Mouse (Mus musculus) ES-E14 (cell line): ENCODE results near the gene Cry2. TPM values are rescaled to one million over a fixed set of nuclear protein-coding genes. Genes with fewer than 3 reads are reported as not detected.

Experiments
- DNase-seq: peaks from one replicate; pipeline ENCODE4 v3.0.0-alpha.2; 2013; ENCODE audit warnings: low read depth, low spot score
- H3K27ac ChIP-seq: 2 replicates; pipeline ENCODE4 v1.5.1; 2012; ENCODE audit warnings: low read depth, mild to moderate bottlenecking, low read length, moderate library complexity, mixed read lengths; ENCODE audit not compliant: poor library complexity, insufficient read depth, severe bottlenecking
- H3K36me3 ChIP-seq: 2 replicates; pipeline ENCODE4 v1.6.1; 2012; ENCODE audit warnings: mild to moderate bottlenecking, low read length, moderate library complexity, mixed read lengths; ENCODE audit not compliant: control insufficient read depth, poor library complexity, insufficient read depth, severe bottlenecking
- H3K4me1 ChIP-seq, 2 experiments: fragments of 150-350 bp in 1 of 2; sonication (generic) in 1 of 2; 2 replicates each; pipeline ENCODE4 v1.6.1; 2012; ENCODE audit warnings: low read length in 2 of 2, mild to moderate bottlenecking in 1 of 2, mixed read lengths in 1 of 2; ENCODE audit not compliant: control insufficient read depth in 2 of 2, insufficient read depth in 2 of 2, poor library complexity in 1 of 2
- H3K4me3 ChIP-seq, 2 experiments: fragments of 150-350 bp in 1 of 2; sonication (generic) in 1 of 2; 2 replicates each; pipeline ENCODE4 v1.5.1; 2012; ENCODE audit warnings: low read length in 2 of 2, low read depth in 1 of 2, mild to moderate bottlenecking in 1 of 2, mixed read lengths in 1 of 2; ENCODE audit not compliant: insufficient read depth in 1 of 2, poor library complexity in 1 of 2, severe bottlenecking in 1 of 2
- H3K9ac ChIP-seq: 2 replicates; pipeline ENCODE4 v1.6.1; 2012; ENCODE audit warnings: low read depth, mild to moderate bottlenecking, low read length, mixed read lengths; ENCODE audit not compliant: poor library complexity, insufficient read depth, severe bottlenecking
- H3K9me3 ChIP-seq: fragments of 150-350 bp; sonication (generic); 2 replicates; pipeline ENCODE4 v1.6.1; 2012; ENCODE audit warnings: low read depth, mild to moderate bottlenecking, low read length; ENCODE audit not compliant: control insufficient read depth, insufficient read depth
- CHD2 ChIP-seq: IDR thresholded peaks from 2 replicates; pipeline ENCODE4 v1.6.1; 2014; ENCODE audit warnings: mild to moderate bottlenecking, low read depth, low read length, inconsistent platforms
- HCFC1 ChIP-seq: IDR thresholded peaks from 2 replicates; pipeline ENCODE4 v1.6.1; 2012; ENCODE audit warnings: low read length, inconsistent platforms, borderline replicate concordance; ENCODE audit not compliant: insufficient read depth
- MAFK ChIP-seq: IDR thresholded peaks from 2 replicates; pipeline ENCODE4 v1.6.1; 2014; ENCODE audit warnings: mild to moderate bottlenecking, low read depth, low read length, inconsistent platforms; ENCODE audit not compliant: insufficient read depth
- ZC3H11A ChIP-seq: IDR thresholded peaks from 2 replicates; pipeline ENCODE4 v1.6.1; 2012; ENCODE audit warnings: low read depth, mild to moderate bottlenecking, inconsistent platforms, low read length, borderline replicate concordance
- ZNF384 ChIP-seq: IDR thresholded peaks from 2 replicates; pipeline ENCODE4 v1.6.1; 2012; ENCODE audit warnings: low read depth, low read length, inconsistent platforms
- in situ Hi-C, 2 experiments: fragments of 600-800 bp; cut with MboI; formaldehyde crosslinking; loops; one replicate each; pipeline ENCODE4 v1.15.1; 2025; ENCODE audit warnings: low sequenced_read_pairs in 2 of 2, inconsistent platforms in 1 of 2; ENCODE audit not compliant: unreplicated experiment in 2 of 2
- total RNA-seq: library from RNA; depleted of rRNA; stranded (reverse); fragments of 300-350 nt; gene quantifications from 2 replicates; pipeline ENCODE4 v1.2.3, GENCODE M21; 2012

Gene Cry2
- total RNA-seq, 1 experiment: 11.7 TPM

- TF ChIP-seq ZNF384 (no peak), ZC3H11A (no peak), MAFK (no peak), CHD2 (no peak), HCFC1 (no peak)
- no peak for DNase-seq
- Histone ChIP-seq H3K4me1 (peaks cover 10 to 30% of the 10 kb centered on the region in 2 experiments), H3K9ac (no peak overlapping the region; the same call in 1 of the 2 replicates), H3K27ac (peak overlapping the region; percentile 77), H3K9me3 (no peaks in the 10 kb centered on the region), H3K36me3 (peaks cover 23% of the 10 kb centered on the region), H3K4me3 (no peak overlapping the region)
- in situ Hi-C loops: no loop called here
Observed at GRCm38 (mm10) chr2:92423702-92424461, 10.0 kb downstream of the Cry2 start.

DNA sequence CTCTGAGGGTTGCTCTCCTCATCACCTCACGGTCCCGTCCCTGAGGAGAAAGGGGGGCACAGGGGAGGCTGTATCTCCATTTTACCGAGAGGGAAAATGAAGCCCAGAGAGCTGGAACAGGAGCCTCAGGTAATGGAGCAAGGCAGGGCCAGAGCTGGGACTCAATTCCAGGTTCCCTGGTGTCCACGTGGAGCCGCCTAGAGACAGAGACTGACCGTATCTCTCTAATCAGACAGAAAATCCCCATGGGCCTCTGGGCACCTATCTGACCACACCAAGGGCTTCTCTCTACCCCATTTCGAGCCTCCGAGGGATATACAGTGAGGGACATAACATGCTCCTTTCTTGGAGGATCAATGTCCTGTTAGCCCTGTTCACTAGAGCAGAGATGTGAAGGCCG lies 10.7 kb downstream of the Cry2 start:
- peak overlapping the region; percentile 36; the same call in 1 of the 2 replicates for H3K9ac ChIP-seq
- in situ Hi-C loops: no loop called here
- DNase-seq: no peak
- H3K36me3 ChIP-seq: peaks cover 25% of the 10 kb centered on the region
- no peaks in the 10 kb centered on the region for H3K9me3 ChIP-seq
- H3K27ac ChIP-seq: 0 out of 2 replicates have a peak overlapping the region, but pooled peaks have one; percentile 3
- TF ChIP-seq CHD2 (no peak), ZNF384 (no peak), MAFK (no peak), ZC3H11A (no peak), HCFC1 (no peak)
- H3K4me3 ChIP-seq: no peak overlapping the region
- H3K4me1 ChIP-seq: peaks cover 8 to 29% of the 10 kb centered on the region in 2 experiments

DNA sequence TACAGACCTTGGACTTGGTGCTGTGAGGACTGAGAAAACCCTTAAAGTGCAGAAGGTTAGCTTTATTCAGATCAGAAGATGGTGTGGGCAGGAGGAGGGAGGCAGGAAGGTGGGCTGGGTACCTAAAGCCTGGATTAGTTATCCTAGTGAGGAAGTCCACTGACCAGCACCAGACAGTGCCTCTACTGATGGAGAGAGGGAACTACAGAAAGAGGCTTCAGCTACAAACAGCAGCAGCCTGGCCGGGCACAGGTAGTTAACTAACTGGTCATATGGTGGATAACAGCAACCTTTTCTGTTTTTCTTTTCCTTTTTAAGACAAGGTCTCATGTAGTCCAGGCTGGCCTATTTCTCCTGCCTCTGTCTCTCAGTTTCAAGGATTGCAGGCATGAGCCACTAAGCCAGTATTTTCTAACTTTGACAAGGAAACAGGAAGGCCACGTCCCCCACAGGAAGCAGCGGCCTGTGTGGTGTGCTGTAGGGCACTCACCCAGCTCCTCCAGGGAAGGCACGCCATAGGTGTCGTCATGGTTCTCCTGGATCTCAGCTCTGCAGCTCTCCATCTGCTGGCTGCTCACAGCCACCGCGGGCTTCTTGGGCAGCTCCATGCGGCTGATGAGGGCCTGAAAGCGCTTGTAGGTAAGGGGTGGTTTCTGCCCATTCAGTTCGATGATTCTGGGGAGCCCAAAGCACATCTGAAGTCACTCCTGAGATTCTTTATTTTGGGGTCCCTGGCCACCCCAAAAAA lies 11.3 kb downstream of the Cry2 start:
- Histone ChIP-seq H3K36me3 (peaks cover 29% of the 10 kb centered on the region), H3K9me3 (no peaks in the 10 kb centered on the region), H3K4me3 (peak overlapping the region in 1 of 2 experiments; percentile 9; a peak in 1 of 4 replicates), H3K9ac (peak overlapping the region; percentile 36; the same call in 1 of the 2 replicates), H3K27ac (no peak overlapping the region), H3K4me1 (peaks cover 8 to 26% of the 10 kb centered on the region in 2 experiments)
- TF ChIP-seq ZNF384: no peak
- no peak for TF ChIP-seq HCFC1
- TF ChIP-seq ZC3H11A: no peak
- no peak for TF ChIP-seq MAFK
- TF ChIP-seq CHD2: no peak
- DNase-seq: no peak
- in situ Hi-C loops: no loop called here

DNA sequence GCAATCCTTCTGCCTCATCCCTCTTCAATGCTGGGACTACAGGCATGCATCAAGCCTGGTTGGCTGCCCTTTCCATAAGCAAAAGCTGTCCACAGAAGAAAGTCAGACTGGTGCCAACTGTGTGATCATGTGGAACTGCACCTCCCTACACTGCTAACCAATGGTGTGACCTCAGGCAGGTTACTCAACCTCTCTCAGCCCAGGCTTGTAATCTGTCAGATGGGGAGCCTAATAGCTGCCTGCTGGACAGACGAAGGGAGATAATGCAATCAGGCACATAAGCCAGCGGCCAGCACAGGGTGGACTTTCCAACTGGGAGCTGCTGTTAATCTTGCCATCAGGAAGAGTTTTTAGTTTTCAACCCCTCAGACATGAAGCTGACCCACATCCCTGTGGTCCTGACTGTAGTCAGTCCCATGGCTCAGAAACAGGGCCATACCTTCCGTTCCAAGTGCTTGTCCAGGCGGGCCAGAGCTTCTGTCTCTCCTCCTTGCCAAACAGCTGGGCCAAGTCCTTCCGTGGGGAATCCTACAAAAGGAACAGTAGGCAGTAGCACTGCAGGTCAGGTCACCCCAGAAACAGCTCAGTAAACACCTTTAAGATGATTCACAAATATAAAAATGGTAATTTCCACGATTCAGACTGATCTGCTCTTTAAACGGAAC lies 12.0 kb downstream of the Cry2 start:
- Histone ChIP-seq H3K4me3 (no peak overlapping the region), H3K9ac (no peak overlapping the region), H3K36me3 (peaks cover 29% of the 10 kb centered on the region), H3K27ac (no peak overlapping the region), H3K9me3 (no peaks in the 10 kb centered on the region), H3K4me1 (peaks cover 8 to 24% of the 10 kb centered on the region in 2 experiments)
- DNase-seq: no peak
- in situ Hi-C loops: no loop called here
- TF ChIP-seq MAFK (no peak), ZC3H11A (no peak), HCFC1 (no peak), CHD2 (no peak), ZNF384 (no peak)
